Mouse (Mus musculus) cerebellum, postnatal 14 days (tissue): ENCODE data around the gene Prkar2b.

ENCODE experiments used
- DNase-seq, 2 experiments: peaks; one replicate each; pipeline ENCODE4 v3.0.0; 2021; ENCODE audit warnings: mixed read lengths in 2 of 2

Gene Prkar2b

GRCm38 (mm10) chr12:32008728-32009127, 52.4 kb downstream of the Prkar2b start:
- DNase-seq, result no peak

- no peak for DNase-seq
These were observed 53.5 kb downstream of the Prkar2b start for GRCm38 (mm10) chr12:32007646-32008045.

GRCm38 (mm10) chr12:32007040-32007439, 54.1 kb downstream of the Prkar2b start:
- DNase-seq, result no peak

- DNase-seq, result no peak
These were observed 54.6 kb downstream of the Prkar2b start for GRCm38 (mm10) chr12:32006391-32006929.

- DNase-seq, result no peak
These were observed 60.6 kb downstream of the Prkar2b start for GRCm38 (mm10) chr12:32000464-32000863.

- DNase-seq, result no peak
These were observed 62.4 kb downstream of the Prkar2b start for GRCm38 (mm10) chr12:31998706-31999105.

- DNase-seq, result no peak
These were observed 63.7 kb downstream of the Prkar2b start for GRCm38 (mm10) chr12:31997328-31997878.

GRCm38 (mm10) chr12:31996877-31997276, 64.2 kb downstream of the Prkar2b start:
- DNase-seq, result no peak

GRCm38 (mm10) chr12:31990575-31990974, 70.5 kb downstream of the Prkar2b start:
- DNase-seq, result no peak

- DNase-seq, result no peak
These were observed 71.4 kb downstream of the Prkar2b start for GRCm38 (mm10) chr12:31989726-31990125.

GRCm38 (mm10) chr12:31986463-31986862, 74.6 kb downstream of the Prkar2b start:
- DNase-seq, result no peak

- DNase-seq, result no peak
These were observed 75.4 kb downstream of the Prkar2b start for GRCm38 (mm10) chr12:31985738-31986137.

- DNase-seq, result no peak
These were observed 76.4 kb downstream of the Prkar2b start for GRCm38 (mm10) chr12:31984664-31985063.

GRCm38 (mm10) chr12:31984206-31984605, 76.9 kb downstream of the Prkar2b start:
- peak; percentile 22 to 35 for DNase-seq

- no peak for DNase-seq
These were observed 77.3 kb downstream of the Prkar2b start for GRCm38 (mm10) chr12:31983769-31984168.

- DNase-seq, result peak; percentile 88 to 92
These were observed 77.9 kb downstream of the Prkar2b start for GRCm38 (mm10) chr12:31983238-31983637.

- no peak for DNase-seq
These were observed 83.4 kb downstream of the Prkar2b start for GRCm38 (mm10) chr12:31977613-31978195.

GRCm38 (mm10) chr12:31976544-31976943, 84.6 kb downstream of the Prkar2b start:
- DNase-seq, result peak; percentile 62 to 69

GRCm38 (mm10) chr12:31973473-31974172, 87.5 kb downstream of the Prkar2b start:
- DNase-seq, result peak; percentile 68 to 86

- DNase-seq, result no peak
These were observed 89.5 kb downstream of the Prkar2b start for GRCm38 (mm10) chr12:31971547-31971946.

GRCm38 (mm10) chr12:31969111-31969510, 92.0 kb downstream of the Prkar2b start:
- no peak for DNase-seq

- DNase-seq, result peak; percentile 60 to 71
These were observed 93.6 kb downstream of the Prkar2b start for GRCm38 (mm10) chr12:31967536-31967935.

- DNase-seq, result no peak
These were observed 94.7 kb downstream of the Prkar2b start for GRCm38 (mm10) chr12:31966405-31966804.
